Mouse (Mus musculus) liver, adult 2 months (tissue): ENCODE measurements around the gene Gab2.

ENCODE experiments used
- CTCF ChIP-seq: fragments of 200-500 bp; IDR thresholded peaks from 2 replicates; pipeline ENCODE4 v1.5.1; 2011; ENCODE audit warnings: low read depth, low read length, control low read depth
- POLR2A ChIP-seq: fragments of 200-500 bp; IDR thresholded peaks from 2 replicates; pipeline ENCODE4 v1.6.1; 2011; ENCODE audit warnings: low read length, control low read depth; ENCODE audit not compliant: insufficient read depth; ENCODE audit errors: extremely low read depth

GRCm38 (mm10) chr7:97041868-97042449, 39.4 kb upstream of the Gab2 start:
- no peak for TF ChIP-seq POLR2A
- TF ChIP-seq CTCF = no peak
